Mouse (Mus musculus) MEL (cell line): ENCODE data around the gene 1110051M20Rik. TPM values are rescaled to one million over a fixed set of nuclear protein-coding genes. Genes with fewer than 3 reads are reported as not detected.

Experiments
- DNase-seq: peaks from one replicate; pipeline ENCODE4 v3.0.0; 2011; ENCODE audit warnings: low read depth, low spot score
- H3K27ac ChIP-seq: 2 replicates; pipeline ENCODE4 v1.5.1; 2012; ENCODE audit warnings: low read depth, mild to moderate bottlenecking, control low read depth, low read length, moderate library complexity; ENCODE audit not compliant: control insufficient read depth
- H3K27me3 ChIP-seq, 2 experiments: fragments of 150-350 bp in 1 of 2; sonication (generic) in 1 of 2; 2 replicates each; pipeline ENCODE4 v1.6.1; 2012; ENCODE audit warnings: low read length in 2 of 2, mild to moderate bottlenecking in 2 of 2, improper control_type of control experiment in 1 of 2, moderate library complexity in 1 of 2; ENCODE audit not compliant: insufficient read depth in 2 of 2, control insufficient read depth in 1 of 2
- H3K36me3 ChIP-seq, 2 experiments: 2 replicates each; pipeline ENCODE4 v1.6.1; 2012 to 2014; ENCODE audit warnings: low read length in 2 of 2, improper control_type of control experiment in 1 of 2, inconsistent platforms in 1 of 2, mild to moderate bottlenecking in 1 of 2; ENCODE audit not compliant: insufficient read depth in 2 of 2, control insufficient read depth in 1 of 2
- H3K4me1 ChIP-seq, 2 experiments: fragments of 150-350 bp in 1 of 2; sonication (generic) in 1 of 2; 2 replicates each; pipeline ENCODE4 v1.6.1; 2012; ENCODE audit warnings: low read length in 2 of 2, improper control_type of control experiment in 1 of 2, mild to moderate bottlenecking in 1 of 2; ENCODE audit not compliant: insufficient read depth in 2 of 2, control insufficient read depth in 1 of 2
- H3K4me3 ChIP-seq, 2 experiments: fragments of 150-350 bp in 1 of 2; sonication (generic) in 1 of 2; 2 replicates each; pipeline ENCODE4 v1.5.1; 2012; ENCODE audit warnings: low read depth in 2 of 2, low read length in 2 of 2, mild to moderate bottlenecking in 2 of 2, moderate library complexity in 2 of 2, control low read depth in 1 of 2, improper control_type of control experiment in 1 of 2; ENCODE audit not compliant: control insufficient read depth in 1 of 2, insufficient read depth in 1 of 2
- H3K79me2 ChIP-seq: 2 replicates; pipeline ENCODE4 v1.6.1; 2012; ENCODE audit warnings: mild to moderate bottlenecking, low read length, moderate library complexity; ENCODE audit not compliant: control insufficient read depth, poor library complexity, insufficient read depth
- H3K9ac ChIP-seq: 2 replicates; pipeline ENCODE4 v1.6.1; 2012; ENCODE audit warnings: low read depth, mild to moderate bottlenecking, control low read depth, low read length, moderate library complexity; ENCODE audit not compliant: control insufficient read depth, poor library complexity, severe bottlenecking
- H3K9me3 ChIP-seq: fragments of 150-350 bp; sonication (generic); replicated peaks from 2 replicates; pipeline ENCODE4 v1.6.1; 2012; ENCODE audit warnings: mild to moderate bottlenecking, low read length, improper control_type of control experiment, moderate library complexity; ENCODE audit not compliant: insufficient read depth
- BHLHE40 ChIP-seq: IDR thresholded peaks from 2 replicates; pipeline ENCODE4 v1.6.1; 2012; ENCODE audit warnings: low read depth, mild to moderate bottlenecking, inconsistent platforms, low read length, improper control_type of control experiment, borderline replicate concordance
- CHD1 ChIP-seq: IDR thresholded peaks from 2 replicates; pipeline ENCODE4 v1.6.1; 2012; ENCODE audit warnings: low read depth, mild to moderate bottlenecking, inconsistent platforms, low read length, improper control_type of control experiment
- CTCF ChIP-seq, 3 experiments: IDR thresholded peaks in 2 of 3; conservative IDR thresholded peaks in 1 of 3; 2 replicates each; pipeline ENCODE4 v1.5.1; 2011 to 2012; ENCODE audit warnings: low read length in 3 of 3, low read depth in 2 of 3, mild to moderate bottlenecking in 2 of 3, improper control_type of control experiment in 1 of 3, inconsistent platforms in 1 of 3, mixed read lengths in 1 of 3, moderate library complexity in 1 of 3; ENCODE audit not compliant: control insufficient read depth in 1 of 3, insufficient read depth in 1 of 3, poor library complexity in 1 of 3, severe bottlenecking in 1 of 3
- EP300 ChIP-seq, 2 experiments: IDR thresholded peaks; 2 replicates each; pipeline ENCODE4 v1.6.1; 2011; ENCODE audit warnings: improper control_type of control experiment in 2 of 2, low read length in 2 of 2, low read depth in 1 of 2, mild to moderate bottlenecking in 1 of 2
- ETS1 ChIP-seq: IDR thresholded peaks from 2 replicates; pipeline ENCODE4 v1.6.1; 2012; ENCODE audit warnings: low read depth, mild to moderate bottlenecking, inconsistent platforms, low read length, improper control_type of control experiment, moderate library complexity
- MEF2A ChIP-seq: IDR thresholded peaks from 2 replicates; pipeline ENCODE4 v1.6.1; 2014; ENCODE audit warnings: low read depth, mild to moderate bottlenecking, inconsistent platforms, low read length, improper control_type of control experiment; ENCODE audit not compliant: poor library complexity, insufficient replicate concordance, severe bottlenecking; ENCODE audit errors: extremely low read depth
- MXI1 ChIP-seq: IDR thresholded peaks from 2 replicates; pipeline ENCODE4 v1.6.1; 2011; ENCODE audit warnings: mild to moderate bottlenecking, low read depth, low read length, improper control_type of control experiment
- MYB ChIP-seq: IDR thresholded peaks from 2 replicates; pipeline ENCODE4 v1.6.1; 2011; ENCODE audit warnings: mild to moderate bottlenecking, low read depth, low read length, improper control_type of control experiment
- MYC ChIP-seq: IDR thresholded peaks from 2 replicates; pipeline ENCODE4 v1.6.1; 2011; ENCODE audit warnings: low read depth, mild to moderate bottlenecking, low read length, improper control_type of control experiment, moderate library complexity
- POLR2AphosphoS2 ChIP-seq: IDR thresholded peaks from 2 replicates; pipeline ENCODE4 v1.6.1; 2011; ENCODE audit warnings: low read length, improper control_type of control experiment
- SIN3A ChIP-seq: IDR thresholded peaks from 2 replicates; pipeline ENCODE4 v1.6.1; 2012; ENCODE audit warnings: low read length, improper control_type of control experiment, inconsistent platforms
- SMC3 ChIP-seq: IDR thresholded peaks from 2 replicates; pipeline ENCODE4 v1.6.1; 2011; ENCODE audit warnings: low read depth, low read length, improper control_type of control experiment
- ZC3H11A ChIP-seq: IDR thresholded peaks from 2 replicates; pipeline ENCODE4 v1.6.1; 2012; ENCODE audit warnings: low read depth, mild to moderate bottlenecking, inconsistent platforms, low read length, improper control_type of control experiment
- ZKSCAN1 ChIP-seq: IDR thresholded peaks from 2 replicates; pipeline ENCODE4 v1.6.1; 2012; ENCODE audit warnings: low read depth, mild to moderate bottlenecking, inconsistent platforms, low read length, improper control_type of control experiment, moderate library complexity
- polyA plus RNA-seq, 2 experiments: library from polyadenylated mRNA; stranded (reverse) in 1 of 2; unstranded in 1 of 2; fragments of >175 nt in 1 of 2; fragments of >200 nt in 1 of 2; gene quantifications; 2 replicates each; pipeline versions ENCODE4 v1.2.1 to v1.2.4; 2012; ENCODE audit warnings: low replicate concordance in 2 of 2, low read depth in 1 of 2; ENCODE audit not compliant: insufficient read length in 2 of 2, insufficient read depth in 1 of 2, missing spikeins in 1 of 2
- total RNA-seq: library from RNA; depleted of rRNA; stranded (reverse); fragments of 300-350 nt; gene quantifications from 2 replicates; pipeline ENCODE4 v1.2.3, GENCODE M21; 2012

Gene 1110051M20Rik
- total and polyA plus RNA-seq, 3 experiments, result 23.0 to 23.3 TPM; not detected in 1

DNA sequence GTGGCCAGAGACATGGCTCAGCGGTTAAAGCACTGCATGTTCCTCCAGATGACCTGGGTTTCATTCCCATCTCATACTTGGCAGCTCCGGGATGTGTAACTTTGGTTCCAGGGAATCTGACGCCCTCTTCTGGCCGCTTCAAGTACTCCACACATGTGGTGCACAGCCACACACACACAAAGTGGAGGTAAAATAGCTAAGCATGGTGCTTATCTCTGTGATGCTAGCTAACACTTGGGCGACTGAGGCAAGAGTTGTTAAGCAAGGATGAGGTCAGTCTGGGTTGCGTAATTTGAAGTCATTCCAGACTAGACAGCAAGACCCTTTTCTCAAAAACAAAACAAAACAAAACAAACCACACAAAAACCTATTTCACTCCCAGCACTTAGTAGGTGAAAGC is 15.6 kb upstream of the 1110051M20Rik start:
- H3K9me3 ChIP-seq, result no peaks in the 10 kb centered on the region
- H3K79me2 ChIP-seq, result no peaks in the 10 kb centered on the region; the same call in 1 of the 2 replicates
- H3K27me3 ChIP-seq, result no peaks in the 10 kb centered on the region
- peaks cover 7 to 12% of the 10 kb centered on the region in 2 experiments; a peak in 3 of 4 replicates for H3K4me1 ChIP-seq
- H3K27ac ChIP-seq, result no peak overlapping the region
- peak; percentile 38 to 45 (median 43) for TF ChIP-seq CTCF (IDR thresholded peaks at IDR 0.05 in 2 of 3, conservative IDR thresholded peaks at IDR 0.05 in 1 of 3; ENCODE audit: control insufficient read depth in 1 of 3, insufficient read depth in 1 of 3, low read depth in 2 of 3, low read length in 3 of 3, poor library complexity in 1 of 3, severe bottlenecking in 1 of 3)
- no peak for TF ChIP-seq ETS1
- peaks cover 0 to 9% of the 10 kb centered on the region in 2 experiments; a peak in 2 of 4 replicates for H3K36me3 ChIP-seq
- H3K4me3 ChIP-seq, result no peak overlapping the region
- peak; percentile 29 for DNase-seq
- no peak overlapping the region for H3K9ac ChIP-seq

- Histone ChIP-seq H3K27ac (no peak overlapping the region), H3K9ac (peak overlapping the region; percentile 79), H3K27me3 (no peaks in the 10 kb centered on the region), H3K4me1 (peaks cover 7 to 12% of the 10 kb centered on the region in 2 experiments), H3K4me3 (peak overlapping the region; percentile 80 to 87), H3K36me3 (peaks cover 0 to 11% of the 10 kb centered on the region in 2 experiments; a peak in 2 of 4 replicates), H3K79me2 (no peaks in the 10 kb centered on the region; the same call in 1 of the 2 replicates), H3K9me3 (no peaks in the 10 kb centered on the region)
- DNase-seq, result peak; percentile 65
- TF ChIP-seq ZC3H11A, result no peak
- no peak for TF ChIP-seq MEF2A
- TF ChIP-seq ZKSCAN1, result no peak
- no peak for TF ChIP-seq CHD1
- TF ChIP-seq MYC, result no peak
- no peak for TF ChIP-seq SIN3A
- TF ChIP-seq MYB, result no peak
- TF ChIP-seq EP300 (IDR thresholded peaks at IDR 0.05; ENCODE audit: low read depth in 1 of 2, low read length in 2 of 2), result no peak
- TF ChIP-seq POLR2AphosphoS2, result no peak
- peak in 1 of 3 experiments; percentile 17; a peak in 1 of 6 replicates for TF ChIP-seq CTCF (IDR thresholded peaks at IDR 0.05 in 2 of 3, conservative IDR thresholded peaks at IDR 0.05 in 1 of 3; ENCODE audit: control insufficient read depth in 1 of 3, insufficient read depth in 1 of 3, low read depth in 2 of 3, low read length in 3 of 3, poor library complexity in 1 of 3, severe bottlenecking in 1 of 3)
- no peak for TF ChIP-seq SMC3
- TF ChIP-seq BHLHE40, result no peak
- TF ChIP-seq MXI1, result peak; percentile 57
Measured at GRCm38 (mm10) chr2:91458673-91459391, 14.3 kb upstream of the 1110051M20Rik start.
